Mouse (Mus musculus): ENCODE results near the gene Ccdc13. TPM values are rescaled to one million over a fixed set of nuclear protein-coding genes. Genes with fewer than 3 reads are reported as not detected.

The Ccdc13 gene
- 0.25 and 0.34 TPM in 2 replicates for total RNA-seq (2012; rRNA removed)
- total RNA-seq (2014; rRNA removed) = not detected in 2 replicates
- polyA plus RNA-seq (2012; ENCODE audit: insufficient read length, low read depth) = 0.11 TPM in 1 of 2 replicates, not detected in the other

DNA sequence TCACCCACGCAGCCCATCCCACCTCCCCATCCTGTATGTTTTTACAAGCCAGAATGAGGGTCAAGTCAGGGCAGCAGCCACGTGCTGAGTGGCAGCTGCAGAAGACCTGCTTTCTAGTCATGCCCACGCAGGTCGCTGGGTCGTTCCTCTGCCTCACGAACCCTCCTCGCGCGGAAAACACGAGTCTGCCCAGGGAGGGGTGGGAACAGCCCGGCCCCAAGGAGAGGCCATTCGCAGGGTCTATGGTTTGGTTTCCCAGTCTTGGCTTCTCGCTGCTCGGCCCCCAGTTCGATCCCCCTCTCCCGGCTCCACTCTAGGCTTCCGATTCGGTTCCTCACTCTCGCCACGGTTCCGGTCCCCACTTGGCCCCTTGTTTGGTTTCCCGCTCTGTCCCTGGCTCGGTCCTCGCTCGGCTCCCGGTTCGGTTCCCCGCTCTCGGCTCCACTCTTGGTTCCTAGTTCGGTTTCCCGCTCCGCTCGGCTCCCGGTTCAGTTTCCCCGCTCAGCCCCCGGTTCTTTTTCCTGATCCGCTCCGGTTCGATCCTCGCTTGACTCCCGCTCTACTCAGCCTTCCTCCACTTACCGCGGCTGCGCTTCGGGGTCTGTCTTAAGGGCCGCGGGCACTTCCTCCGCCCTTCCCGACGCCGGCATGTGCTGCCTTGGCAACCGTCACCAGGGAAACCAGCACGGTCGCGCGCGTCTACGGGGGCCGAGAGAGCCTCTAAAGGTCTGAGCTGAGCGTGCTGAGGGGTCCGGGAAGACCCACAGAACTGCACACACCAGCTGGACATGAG is at the start of gene Ccdc13:
Gene Ccdc13, minus strand, starts transcription at position 633 of the 793 bp plus-strand sequence.
- Histone ChIP-seq H3K4me3 (replicated peaks in 1 of 3; ENCODE audit: low read depth in 2 of 3, low read length in 2 of 3, poor library complexity in 1 of 3) (no peak within 1 kb of the TSS), H3K27me3 (replicated peaks) (no peaks in the 10 kb centered on the region), H3K27ac (ENCODE audit: insufficient read depth, low read depth) (no peak within 1 kb of the TSS), H3K79me2 (replicated peaks; ENCODE audit: control insufficient read depth, extremely low read depth, insufficient read depth, poor library complexity, severe bottlenecking) (no peaks in the 10 kb centered on the region), H3K36me3 (replicated peaks in 1 of 2; ENCODE audit: control insufficient read depth in 1 of 2, insufficient read depth in 1 of 2, low read length in 1 of 2) (peaks cover 0 to 2% of the 10 kb centered on the region in 2 experiments), H3K9me3 (replicated peaks; ENCODE audit: low read length) (peaks cover 10% of the 10 kb centered on the region), H3K4me1 (ENCODE audit: control insufficient read depth in 1 of 2, insufficient read depth in 2 of 2) (no peaks in the 10 kb centered on the region; a peak in 1 of 4 replicates), H3K4me2 (ENCODE audit: insufficient read depth, low read depth, poor library complexity, severe bottlenecking) (no peak within 1 kb of the TSS), H3K9ac (ENCODE audit: insufficient read depth, low read depth) (no peak within 1 kb of the TSS)
- DNase-seq (ENCODE audit: extremely low read depth) = no peak
- in situ Hi-C loops (cut with MboI; ENCODE audit: low pct_ligation_motif_present, low pct_unique_long_range_greater_than_20kb, low sequenced_read_pairs) (loop anchor here (25.0 kb wide), 1 partner anchor 352 kb away; the partner anchor contains the start of gene Cck), dilution Hi-C loops (cut with MboI; ENCODE audit: extremely low pct_ligation_motif_present, extremely low pct_unique_long_range_greater_than_20kb, low sequenced_read_pairs) (no loop called here)
- TF ChIP-seq E2F4 (IDR thresholded peaks at IDR 0.05; ENCODE audit: insufficient replicate concordance, low read depth, low read length) = no peak
- TF ChIP-seq BHLHE40 (IDR thresholded peaks at IDR 0.05; ENCODE audit: low read depth, low read length) = no peak
- no peak for TF ChIP-seq JUND (conservative IDR thresholded peaks at IDR 0.05; ENCODE audit: low read depth, low read length)
- no peak for TF ChIP-seq HCFC1 (IDR thresholded peaks at IDR 0.05; ENCODE audit: low read depth, low read length)
- no peak for TF ChIP-seq UBTF (IDR thresholded peaks at IDR 0.05; ENCODE audit: low read depth, low read length)
- no peak for TF ChIP-seq MXI1 (IDR thresholded peaks at IDR 0.05; ENCODE audit: low read depth, low read length)
- TF ChIP-seq CHD2 (IDR thresholded peaks at IDR 0.05; ENCODE audit: low read length) = no peak
- TF ChIP-seq MAX (IDR thresholded peaks at IDR 0.05; ENCODE audit: low read length) = no peak
- TF ChIP-seq IRF4 (IDR thresholded peaks at IDR 0.05; ENCODE audit: low read depth, low read length) = no peak
- TF ChIP-seq USF1 (IDR thresholded peaks at IDR 0.05; ENCODE audit: low read depth, low read length) = no peak
- no peak for TF ChIP-seq CTCF (conservative IDR thresholded peaks at IDR 0.05 in 1 of 2, IDR thresholded peaks at IDR 0.05 in 1 of 2; ENCODE audit: low read depth in 2 of 2, low read length in 2 of 2)
- TF ChIP-seq NRF1 (IDR thresholded peaks at IDR 0.05; ENCODE audit: low read depth, low read length) = no peak
- TF ChIP-seq ZNF384 (IDR thresholded peaks at IDR 0.05; ENCODE audit: low read depth, low read length) = no peak
- TF ChIP-seq JUN (IDR thresholded peaks at IDR 0.05; ENCODE audit: insufficient read depth, low read depth, low read length) = no peak

DNA sequence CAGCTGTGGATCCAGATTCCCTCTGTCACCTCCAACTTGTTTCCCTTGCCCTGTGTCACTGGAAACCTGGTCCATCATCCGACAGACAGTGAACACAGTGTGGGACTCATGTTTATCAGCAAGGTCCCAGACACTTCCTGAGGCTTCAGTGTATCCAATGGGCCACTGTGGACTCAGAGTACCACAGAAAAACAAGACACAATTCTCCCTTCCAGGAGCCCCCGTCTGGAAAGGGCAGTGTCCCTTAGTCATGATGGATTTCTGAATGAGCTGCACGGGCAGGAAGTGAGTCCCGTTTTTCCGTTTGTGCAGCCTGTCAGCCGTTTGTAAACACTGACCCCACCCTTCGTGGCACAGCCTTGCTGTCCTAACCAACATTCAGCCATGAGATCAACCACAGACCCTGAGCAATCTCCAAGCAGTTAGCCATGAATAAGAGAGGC is 42.8 kb upstream of the Ccdc13 start:
- DNase-seq (ENCODE audit: extremely low read depth) = no peak
- Histone ChIP-seq H3K27ac (ENCODE audit: insufficient read depth, low read depth) (no peak overlapping the region), H3K9ac (ENCODE audit: insufficient read depth, low read depth) (no peak overlapping the region), H3K27me3 (replicated peaks) (peaks cover 2% of the 10 kb centered on the region), H3K4me3 (replicated peaks in 1 of 3; ENCODE audit: low read depth in 2 of 3, low read length in 2 of 3, poor library complexity in 1 of 3) (no peak overlapping the region), H3K36me3 (replicated peaks in 1 of 2; ENCODE audit: control insufficient read depth in 1 of 2, insufficient read depth in 1 of 2, low read length in 1 of 2) (no peaks in the 10 kb centered on the region), H3K79me2 (replicated peaks; ENCODE audit: control insufficient read depth, extremely low read depth, insufficient read depth, poor library complexity, severe bottlenecking) (no peaks in the 10 kb centered on the region), H3K4me1 (ENCODE audit: control insufficient read depth in 1 of 2, insufficient read depth in 2 of 2) (peaks cover 0 to 8% of the 10 kb centered on the region in 2 experiments; a peak in 1 of 4 replicates), H3K9me3 (replicated peaks; ENCODE audit: low read length) (no peaks in the 10 kb centered on the region), H3K4me2 (ENCODE audit: insufficient read depth, low read depth, poor library complexity, severe bottlenecking) (no peak overlapping the region)
- dilution Hi-C loops (cut with MboI; ENCODE audit: extremely low pct_ligation_motif_present, extremely low pct_unique_long_range_greater_than_20kb, low sequenced_read_pairs) (no loop called here), in situ Hi-C loops (cut with MboI; ENCODE audit: low pct_ligation_motif_present, low pct_unique_long_range_greater_than_20kb, low sequenced_read_pairs) (no loop called here)
- no peak for TF ChIP-seq HCFC1 (IDR thresholded peaks at IDR 0.05; ENCODE audit: low read depth, low read length)
- no peak for TF ChIP-seq CTCF (conservative IDR thresholded peaks at IDR 0.05 in 1 of 2, IDR thresholded peaks at IDR 0.05 in 1 of 2; ENCODE audit: low read depth in 2 of 2, low read length in 2 of 2)
- no peak for TF ChIP-seq MEF2A (IDR thresholded peaks at IDR 0.05; ENCODE audit: borderline replicate concordance, low read depth, low read length)
- TF ChIP-seq ZMIZ1 (IDR thresholded peaks at IDR 0.05; ENCODE audit: low read depth, low read length) = no peak
- no peak for TF ChIP-seq ZNF384 (IDR thresholded peaks at IDR 0.05; ENCODE audit: low read depth, low read length)
- TF ChIP-seq NRF1 (IDR thresholded peaks at IDR 0.05; ENCODE audit: low read depth, low read length) = no peak
- TF ChIP-seq PAX5 (IDR thresholded peaks at IDR 0.05; ENCODE audit: low read length) = no peak
- TF ChIP-seq BHLHE40 (IDR thresholded peaks at IDR 0.05; ENCODE audit: low read depth, low read length) = no peak
- TF ChIP-seq ZC3H11A (IDR thresholded peaks at IDR 0.05; ENCODE audit: low read depth, low read length) = no peak
- TF ChIP-seq ETS1 (conservative IDR thresholded peaks at IDR 0.05; ENCODE audit: low read depth, low read length) = no peak
- no peak for TF ChIP-seq SMC3 (IDR thresholded peaks at IDR 0.05; ENCODE audit: low read depth, low read length)
- TF ChIP-seq GABPA (IDR thresholded peaks at IDR 0.05; ENCODE audit: insufficient replicate concordance, low read depth, low read length) = no peak
- TF ChIP-seq MAZ (IDR thresholded peaks at IDR 0.05; ENCODE audit: low read depth, low read length) = no peak
- TF ChIP-seq CHD2 (IDR thresholded peaks at IDR 0.05; ENCODE audit: low read length) = no peak
- no peak for TF ChIP-seq TBP (conservative IDR thresholded peaks at IDR 0.05; ENCODE audit: low read depth, low read length)
- no peak for TF ChIP-seq RAD21 (IDR thresholded peaks at IDR 0.05; ENCODE audit: low read depth, low read length)
